Mouse (Mus musculus) embryonic facial prominence, embryonic 12.5 days (tissue): ENCODE data around the gene Ndufa6. TPM values are rescaled to one million over a fixed set of nuclear protein-coding genes. Genes with fewer than 3 reads are reported as not detected.
"Not testable (repeated sequence)": the region's sequence is repeated elsewhere in the genome, so short reads cannot be mapped to it uniquely, and the experiment has no call there.

ENCODE experiments used
- ATAC-seq: fragments of 200-750 bp; cut with Nextera tagmentation; 2 replicates; pipeline ENCODE4 v1.8.0; 2017; ENCODE audit not compliant: insufficient number of reproducible peaks, insufficient read depth, low FRiP score, low TSS enrichment
- H3K27ac ChIP-seq: fragments of 300-500 bp; sonication (generic); 2 replicates; pipeline ENCODE4 v1.5.1; 2016; ENCODE audit warnings: mild to moderate bottlenecking
- H3K27me3 ChIP-seq: fragments of 300-500 bp; sonication (generic); 2 replicates; pipeline ENCODE4 v1.6.1; 2016; ENCODE audit warnings: mild to moderate bottlenecking, moderate library complexity
- H3K36me3 ChIP-seq: fragments of 300-500 bp; sonication (generic); 2 replicates; pipeline ENCODE4 v1.6.1; 2016; ENCODE audit warnings: mild to moderate bottlenecking
- H3K4me1 ChIP-seq: fragments of 300-500 bp; sonication (generic); 2 replicates; pipeline ENCODE4 v1.6.1; 2016
- H3K4me2 ChIP-seq: fragments of 300-500 bp; sonication (generic); replicated peaks from 2 replicates; pipeline ENCODE4 v1.6.1; 2016; ENCODE audit warnings: mild to moderate bottlenecking, moderate library complexity
- H3K4me3 ChIP-seq: fragments of 300-500 bp; sonication (generic); 2 replicates; pipeline ENCODE4 v1.5.1; 2016; ENCODE audit warnings: mild to moderate bottlenecking
- H3K9ac ChIP-seq: fragments of 300-500 bp; sonication (generic); 2 replicates; pipeline ENCODE4 v1.6.1; 2016; ENCODE audit warnings: mild to moderate bottlenecking, moderate library complexity
- H3K9me3 ChIP-seq: fragments of 300-500 bp; sonication (generic); 2 replicates; pipeline ENCODE4 v1.6.1; 2016; ENCODE audit warnings: mild to moderate bottlenecking, moderate library complexity
- WGBS: fragments of 180-500 bp; shearing (Covaris S2); methylation state at CpG from one replicate; pipeline ENCODE4 v1.1.7; 2016; 5-methylcytosine and 5-hydroxymethylcytosine counted together
- polyA plus RNA-seq: library from polyadenylated mRNA; unstranded; fragments of >200 nt; fragmentation: Nextera tagmentation; extraction: Ambion mirVana; gene quantifications from 2 replicates; pipeline ENCODE4 v1.2.1, GENCODE M21; 2016

The Ndufa6 gene
- 281 and 295 TPM in 2 replicates for polyA plus RNA-seq

DNA sequence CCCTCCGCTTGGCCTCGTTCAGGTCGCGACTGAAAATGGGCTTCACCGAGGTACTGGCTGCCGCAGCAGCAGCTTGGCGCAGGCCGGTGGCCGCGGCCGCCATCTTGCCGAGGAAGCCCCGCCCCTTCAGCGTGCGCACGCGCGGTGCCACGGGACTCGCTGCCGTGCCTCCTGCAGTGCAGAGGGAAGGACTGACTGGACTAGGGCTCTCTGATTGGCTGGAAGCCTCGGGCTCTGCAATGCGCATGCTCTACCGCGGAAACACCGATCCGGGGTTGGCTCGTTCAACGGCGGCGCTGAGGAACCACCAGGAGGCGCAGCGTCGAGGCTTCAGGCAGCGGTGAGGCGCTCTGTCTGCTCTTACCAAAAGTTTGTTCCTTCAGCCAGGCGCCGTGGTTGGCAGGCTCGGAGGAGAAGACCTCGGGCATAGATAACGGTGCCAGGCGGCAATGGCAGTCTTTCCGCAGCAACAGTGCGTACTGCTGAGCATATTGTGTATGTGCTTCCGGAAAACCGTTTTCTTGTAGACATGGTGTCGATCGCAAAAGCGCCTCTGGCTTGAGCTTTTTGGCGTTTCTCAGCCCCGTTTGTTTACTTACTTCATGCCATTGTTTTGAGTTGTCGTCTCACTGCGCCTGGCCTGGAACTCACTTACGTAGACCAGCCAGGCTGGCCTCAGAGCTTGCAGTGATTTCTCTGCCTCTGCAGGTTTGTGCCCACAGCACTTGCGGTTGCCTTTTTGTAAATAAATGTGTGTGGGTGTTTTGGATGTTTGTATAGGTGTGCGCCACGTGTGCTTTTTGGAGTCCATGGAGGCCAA lies at the start of gene Ndufa6:
TSS of gene Ndufa6 (minus strand) at position 197 of the 820 bp plus-strand sequence.
- Histone ChIP-seq H3K36me3 (peaks cover 19% of the 10 kb centered on the region), H3K4me3 (peak within 1 kb of the TSS; percentile 92), H3K27me3 (no peaks in the 10 kb centered on the region), H3K27ac (peak within 1 kb of the TSS; percentile 82), H3K4me1 (peaks cover 6% of the 10 kb centered on the region), H3K9ac (peak within 1 kb of the TSS; percentile 95), H3K4me2 (peak within 1 kb of the TSS; percentile 61), H3K9me3 (no peaks in the 10 kb centered on the region)
- WGBS: 2% methylated on average over 57 of the region's 57 CpGs
- peak; percentile 98 for ATAC-seq

DNA sequence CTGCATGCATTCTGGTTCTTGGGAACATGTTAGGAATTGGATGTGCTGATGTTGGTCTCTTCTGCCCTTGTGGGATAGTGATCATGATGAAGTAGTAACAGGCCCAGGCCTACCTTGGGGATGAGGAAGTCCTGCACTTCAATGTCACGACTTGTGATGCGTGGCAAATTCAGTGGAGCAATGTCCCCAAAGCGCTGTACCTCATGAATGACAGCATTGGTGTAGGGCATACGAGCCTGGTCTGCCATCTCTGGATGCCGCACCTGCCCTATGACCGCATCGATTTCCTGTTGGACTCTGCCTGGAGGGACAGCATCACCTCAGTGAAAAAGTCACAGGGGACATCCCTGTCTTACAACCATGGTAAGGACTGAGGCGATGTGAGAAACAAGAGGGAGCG lies 49.5 kb upstream of the Ndufa6 start:
- Histone ChIP-seq H3K4me2 (no peak overlapping the region), H3K4me1 (no peaks in the 10 kb centered on the region), H3K27ac (no peak overlapping the region), H3K9ac (no peak overlapping the region), H3K36me3 (no peaks in the 10 kb centered on the region), H3K9me3 (no peaks in the 10 kb centered on the region), H3K27me3 (no peaks in the 10 kb centered on the region), H3K4me3 (no peak overlapping the region)
- 91% methylated on average over 9 of the region's 9 CpGs for WGBS
- ATAC-seq: no peak

GRCm38 (mm10) chr15:82402741-82403140 lies 48.6 kb upstream of the Ndufa6 start:
- Histone ChIP-seq H3K27ac (no peak overlapping the region), H3K4me2 (no peak overlapping the region), H3K36me3 (no peaks in the 10 kb centered on the region), H3K27me3 (no peaks in the 10 kb centered on the region), H3K9me3 (no peaks in the 10 kb centered on the region), H3K4me3 (no peak overlapping the region), H3K9ac (no peak overlapping the region), H3K4me1 (no peaks in the 10 kb centered on the region)
- ATAC-seq: no peak
- WGBS: 86% methylated on average over 6 of the region's 6 CpGs

DNA sequence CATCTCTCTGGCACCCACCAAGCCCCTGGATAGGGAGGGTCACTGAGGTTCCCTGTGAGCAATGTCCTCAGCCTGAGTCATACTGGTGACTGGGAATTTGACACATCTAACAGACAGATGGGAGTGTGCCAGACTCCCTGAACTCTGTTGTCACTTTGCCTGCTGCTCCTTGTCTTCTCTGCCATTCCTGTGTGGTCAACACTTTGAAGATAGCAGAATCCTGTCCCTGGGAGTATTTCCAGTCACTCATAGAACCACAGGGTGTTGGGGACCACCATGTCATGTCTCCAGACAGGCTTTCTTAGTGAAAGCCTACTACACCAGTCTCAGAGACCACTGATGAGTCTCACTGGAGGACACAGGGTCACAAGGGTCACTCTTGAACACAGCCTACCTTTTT lies 48.0 kb upstream of the Ndufa6 start:
- Histone ChIP-seq H3K27ac (no peak overlapping the region), H3K9ac (no peak overlapping the region), H3K9me3 (no peaks in the 10 kb centered on the region), H3K36me3 (no peaks in the 10 kb centered on the region), H3K4me3 (no peak overlapping the region), H3K27me3 (no peaks in the 10 kb centered on the region), H3K4me2 (no peak overlapping the region), H3K4me1 (no peaks in the 10 kb centered on the region)
- no peak for ATAC-seq

DNA sequence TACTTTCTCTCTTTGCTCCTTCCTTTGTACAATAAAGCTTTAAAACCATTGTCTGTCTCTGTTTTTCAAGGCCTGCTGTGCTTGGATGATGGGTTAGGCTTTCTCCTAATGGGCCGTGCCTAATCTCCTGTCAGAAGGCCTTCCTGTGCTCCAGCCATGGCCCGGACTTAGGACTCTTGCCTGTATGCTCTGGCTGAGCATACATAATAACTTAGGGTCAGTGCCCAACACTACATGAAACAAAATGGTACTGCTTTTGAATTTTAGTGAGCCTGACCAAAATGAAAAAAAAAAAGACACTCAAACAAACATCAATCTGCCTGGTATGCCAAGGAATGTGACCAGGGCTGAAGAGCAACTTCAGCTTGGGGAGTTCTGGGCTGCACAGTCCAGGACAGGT lies 47.4 kb upstream of the Ndufa6 start:
- no peak overlapping the region for H3K9ac ChIP-seq
- H3K27ac ChIP-seq: no peak overlapping the region
- H3K4me1 ChIP-seq: no peaks in the 10 kb centered on the region
- no peak overlapping the region for H3K4me3 ChIP-seq
- H3K4me2 ChIP-seq: no peak overlapping the region
- no peaks in the 10 kb centered on the region for H3K36me3 ChIP-seq
- ATAC-seq: no peak
- no peaks in the 10 kb centered on the region for H3K27me3 ChIP-seq
- 45% methylated on average over 2 of the region's 2 CpGs for WGBS
- H3K9me3 ChIP-seq: no peaks in the 10 kb centered on the region

DNA sequence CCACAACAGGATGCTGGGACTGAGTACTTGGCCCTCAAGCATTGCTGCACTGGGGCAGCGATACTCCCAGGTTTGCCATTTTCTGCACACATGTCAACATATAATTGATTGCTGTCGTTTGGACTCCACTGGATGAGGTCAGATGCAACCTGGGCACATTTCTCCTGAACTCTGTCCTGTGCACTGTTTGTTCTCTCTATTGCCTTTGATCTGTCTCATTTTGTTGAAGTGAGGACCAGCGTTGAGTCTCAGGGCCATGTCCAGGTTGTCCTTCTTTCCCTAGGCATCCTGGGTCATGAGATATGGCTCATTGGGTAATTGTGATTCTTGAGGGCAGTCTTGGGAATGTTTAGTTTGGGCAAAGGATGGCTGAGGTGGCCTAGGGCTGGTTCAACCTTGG lies 41.8 kb upstream of the Ndufa6 start:
- H3K9me3 ChIP-seq, H3K4me2 ChIP-seq, H3K4me3 ChIP-seq, H3K27me3 ChIP-seq, H3K36me3 ChIP-seq, H3K9ac ChIP-seq, ATAC-seq, H3K4me1 ChIP-seq, H3K27ac ChIP-seq: not testable (repeated sequence)
- WGBS: 78% methylated on average over 3 of the region's 3 CpGs

- not testable (repeated sequence) for H3K4me1 ChIP-seq
Measured at GRCm38 (mm10) chr15:82393922-82394321, 39.8 kb upstream of the Ndufa6 start, which contains the start of gene Cyp2d11. Cyp2d11 (minus strand) TSS chr15:82394022.

GRCm38 (mm10) chr15:82389916-82390315 lies 35.8 kb upstream of the Ndufa6 start:
- ATAC-seq: not testable (repeated sequence)
- 88% methylated on average over 10 of the region's 10 CpGs for WGBS

More at GRCm38 (mm10) chr15:82393922-82394321, 39.8 kb upstream of the Ndufa6 start, which contains the start of gene Cyp2d11:
- not testable (repeated sequence) for H3K36me3 ChIP-seq, ATAC-seq, H3K4me2 ChIP-seq, H3K27ac ChIP-seq, H3K4me3 ChIP-seq, H3K9me3 ChIP-seq, H3K27me3 ChIP-seq, H3K9ac ChIP-seq
- WGBS: 82% methylated on average over 2 of the region's 2 CpGs

DNA sequence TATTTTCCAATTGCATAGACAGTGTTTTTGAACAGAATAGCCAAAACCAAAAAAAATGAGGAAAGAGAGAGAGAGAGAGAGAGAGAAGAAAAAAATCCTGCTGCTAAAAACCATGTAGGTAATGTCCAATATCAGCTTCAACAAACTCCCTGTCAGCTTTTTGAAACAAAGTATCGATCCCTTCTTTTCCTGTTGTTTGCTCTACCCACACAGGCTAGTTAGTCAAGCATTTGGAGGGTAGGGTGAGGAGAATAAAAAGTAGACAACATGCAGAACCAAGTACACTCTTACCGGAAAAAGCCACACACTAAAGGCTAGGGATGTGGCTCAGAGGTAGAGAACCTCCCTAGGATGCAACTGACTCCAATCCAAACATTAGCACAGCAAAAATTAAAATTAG lies 31.6 kb upstream of the Ndufa6 start:
- 93% methylated on average over 2 of the region's 2 CpGs for WGBS

More at GRCm38 (mm10) chr15:82389916-82390315, 35.8 kb upstream of the Ndufa6 start:
- H3K9me3 ChIP-seq, H3K27me3 ChIP-seq, H3K4me2 ChIP-seq, H3K27ac ChIP-seq, H3K36me3 ChIP-seq, H3K9ac ChIP-seq, H3K4me1 ChIP-seq, H3K4me3 ChIP-seq: not testable (repeated sequence)

GRCm38 (mm10) chr15:82382441-82382840 lies 28.3 kb upstream of the Ndufa6 start:
- Histone ChIP-seq H3K9ac (no peak overlapping the region), H3K4me1 (peaks cover 15% of the 10 kb centered on the region), H3K36me3 (no peaks in the 10 kb centered on the region), H3K27me3 (no peaks in the 10 kb centered on the region), H3K4me3 (no peak overlapping the region), H3K4me2 (no peak overlapping the region), H3K27ac (no peak overlapping the region), H3K9me3 (no peaks in the 10 kb centered on the region)
- 89% methylated on average over 2 of the region's 2 CpGs for WGBS
- ATAC-seq: no peak

More for the DNA sequence above, 31.6 kb upstream of the Ndufa6 start:
- Histone ChIP-seq H3K27me3 (no peaks in the 10 kb centered on the region), H3K4me2 (no peak overlapping the region), H3K4me3 (no peak overlapping the region), H3K4me1 (peaks cover 3% of the 10 kb centered on the region; the same call in 1 of the 2 replicates), H3K27ac (no peak overlapping the region), H3K9ac (no peak overlapping the region), H3K9me3 (no peaks in the 10 kb centered on the region), H3K36me3 (no peaks in the 10 kb centered on the region)
- no peak for ATAC-seq

- ATAC-seq: no peak
- Histone ChIP-seq H3K27ac (no peak overlapping the region), H3K4me1 (peaks cover 15% of the 10 kb centered on the region), H3K4me2 (peak overlapping the region; percentile 70), H3K4me3 (peak overlapping the region; percentile 45), H3K36me3 (no peaks in the 10 kb centered on the region), H3K9me3 (no peaks in the 10 kb centered on the region), H3K27me3 (no peaks in the 10 kb centered on the region), H3K9ac (peak overlapping the region; percentile 56; the same call in 1 of the 2 replicates)
- WGBS: 33% methylated on average over 7 of the region's 7 CpGs
Measured at GRCm38 (mm10) chr15:82380714-82381062, 26.6 kb upstream of the Ndufa6 start.
